Mouse (Mus musculus) testis, postnatal 14 days (tissue): ENCODE measurements at regions not wholly inside any gene's neighbourhood (a gene's known extent, or its start where the extent isn't known, plus 50 kb on each side); places are given as distances from the start of the nearest gene placed in this dataset.

Experiments
- DNase-seq: peaks from one replicate; pipeline ENCODE4 v3.0.0; 2021; ENCODE audit warnings: low spot score

GRCm38 (mm10) chr9:57325962-57326361 lies 63.5 kb upstream of the 1700017B05Rik start:
- no peak for DNase-seq

- no peak for DNase-seq
These were observed 56.6 kb upstream of the 1700017B05Rik start for GRCm38 (mm10) chr9:57319009-57319408.

- peak; percentile 75 for DNase-seq
These were observed 55.3 kb upstream of the 1700017B05Rik start for GRCm38 (mm10) chr9:57317531-57318201.

- DNase-seq, result no peak
These were observed 52.7 kb upstream of the 1700017B05Rik start for GRCm38 (mm10) chr9:57315032-57315660.

GRCm38 (mm10) chr9:57313876-57314275 lies 51.5 kb upstream of the 1700017B05Rik start:
- DNase-seq, result no peak

- DNase-seq, result no peak
These were observed 50.1 kb upstream of the 1700017B05Rik start for GRCm38 (mm10) chr9:57312521-57312920.
